Mouse (Mus musculus): ENCODE results near the gene Sugt1. TPM values are rescaled to one million over a fixed set of nuclear protein-coding genes. Genes with fewer than 3 reads are reported as not detected.

The Sugt1 gene
- polyA plus RNA-seq, 1 experiment from 2014 or later, result 106 TPM

GRCm38 (mm10) chr14:79619802-79620201, 32.3 kb downstream of the Sugt1 start:
- no peaks in the 10 kb centered on the region for H3K4me1 ChIP-seq (ENCODE audit: control insufficient read depth, insufficient read depth, low read length)
- H3K9ac ChIP-seq (ENCODE audit: low read depth, low read length), result no peak overlapping the region
- no peak overlapping the region for H3K4me2 ChIP-seq (ENCODE audit: low read length)
- no peak overlapping the region for H3K4me3 ChIP-seq (ENCODE audit: low read depth, low read length)
- no peaks in the 10 kb centered on the region for H3K9me3 ChIP-seq (replicated peaks; ENCODE audit: control insufficient read depth, low read length, poor library complexity, severe bottlenecking)
- H3K27ac ChIP-seq (ENCODE audit: low read length), result no peak overlapping the region
- H3K36me3 ChIP-seq (ENCODE audit: control insufficient read depth, insufficient read depth, low read length), result peaks cover 16% of the 10 kb centered on the region
- no peaks in the 10 kb centered on the region for H3K27me3 ChIP-seq (ENCODE audit: control insufficient read depth, insufficient read depth, low read depth, low read length)
- ATAC-seq, result no peak
- 85% methylated on average over 7 of the region's 7 CpGs for WGBS

DNA sequence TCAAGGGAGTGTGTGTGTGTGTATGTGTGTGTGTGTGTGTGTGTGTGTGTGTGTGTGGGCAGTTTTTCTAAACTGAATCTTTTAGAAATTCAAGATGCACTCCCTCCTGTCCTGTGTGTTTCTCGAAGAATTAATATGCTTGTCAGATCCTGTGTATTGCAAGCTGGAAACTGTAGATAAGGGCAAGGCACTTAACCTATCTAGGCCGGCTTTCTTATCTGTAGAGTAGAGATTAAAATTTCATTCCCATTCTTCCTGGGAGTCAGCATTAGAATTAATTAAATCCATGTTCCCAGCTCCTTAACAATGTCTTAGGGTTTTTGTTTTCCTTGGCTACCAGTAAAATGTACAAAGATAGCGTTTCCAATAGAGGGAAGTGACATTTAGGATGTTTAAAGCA, 33.7 kb downstream of the Sugt1 start:
- WGBS, result 63% methylated on average over 3 of the region's 3 CpGs

DNA sequence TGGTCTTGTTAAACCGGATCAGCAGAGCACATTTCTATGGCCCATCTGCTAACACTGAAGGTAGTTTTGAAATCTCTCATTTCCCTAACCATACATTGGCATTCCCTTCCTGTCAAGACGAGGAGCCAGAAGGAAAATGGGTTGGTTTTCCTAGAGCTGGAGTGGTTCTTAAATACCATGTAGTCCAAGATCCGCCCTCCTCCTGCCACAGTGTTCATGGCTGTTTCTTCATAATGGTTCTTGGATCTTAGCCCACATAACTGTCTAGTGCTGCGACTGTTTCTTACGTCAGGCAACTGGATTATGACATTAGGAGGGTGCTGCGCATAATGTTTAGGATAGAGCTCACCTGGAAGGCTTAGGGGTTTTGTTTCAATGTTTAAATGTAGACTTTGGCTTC, 44.8 kb downstream of the Sugt1 start:
- no peak for ATAC-seq
- Histone ChIP-seq H3K4me3 (ENCODE audit: low read depth, low read length) (no peak overlapping the region), H3K27ac (ENCODE audit: low read length) (no peak overlapping the region), H3K36me3 (ENCODE audit: control insufficient read depth, insufficient read depth, low read length) (peaks cover 7% of the 10 kb centered on the region), H3K27me3 (ENCODE audit: control insufficient read depth, insufficient read depth, low read depth, low read length) (no peaks in the 10 kb centered on the region), H3K9me3 (replicated peaks; ENCODE audit: control insufficient read depth, low read length, poor library complexity, severe bottlenecking) (no peaks in the 10 kb centered on the region), H3K4me1 (ENCODE audit: control insufficient read depth, insufficient read depth, low read length) (no peaks in the 10 kb centered on the region), H3K4me2 (ENCODE audit: low read length) (no peak overlapping the region), H3K9ac (ENCODE audit: low read depth, low read length) (no peak overlapping the region)
- WGBS, result 92% methylated on average over 6 of the region's 6 CpGs

More for the DNA sequence above, 33.7 kb downstream of the Sugt1 start:
- H3K4me1 ChIP-seq (ENCODE audit: control insufficient read depth, insufficient read depth, low read length), result no peaks in the 10 kb centered on the region
- H3K36me3 ChIP-seq (ENCODE audit: control insufficient read depth, insufficient read depth, low read length), result peaks cover 24% of the 10 kb centered on the region
- H3K9me3 ChIP-seq (replicated peaks; ENCODE audit: control insufficient read depth, low read length, poor library complexity, severe bottlenecking), result no peaks in the 10 kb centered on the region
- H3K4me3 ChIP-seq (ENCODE audit: low read depth, low read length), result no peak overlapping the region
- H3K4me2 ChIP-seq (ENCODE audit: low read length), result no peak overlapping the region
- no peaks in the 10 kb centered on the region for H3K27me3 ChIP-seq (ENCODE audit: control insufficient read depth, insufficient read depth, low read depth, low read length)
- ATAC-seq, result no peak
- no peak overlapping the region for H3K27ac ChIP-seq (ENCODE audit: low read length)
- H3K9ac ChIP-seq (ENCODE audit: low read depth, low read length), result no peak overlapping the region

DNA sequence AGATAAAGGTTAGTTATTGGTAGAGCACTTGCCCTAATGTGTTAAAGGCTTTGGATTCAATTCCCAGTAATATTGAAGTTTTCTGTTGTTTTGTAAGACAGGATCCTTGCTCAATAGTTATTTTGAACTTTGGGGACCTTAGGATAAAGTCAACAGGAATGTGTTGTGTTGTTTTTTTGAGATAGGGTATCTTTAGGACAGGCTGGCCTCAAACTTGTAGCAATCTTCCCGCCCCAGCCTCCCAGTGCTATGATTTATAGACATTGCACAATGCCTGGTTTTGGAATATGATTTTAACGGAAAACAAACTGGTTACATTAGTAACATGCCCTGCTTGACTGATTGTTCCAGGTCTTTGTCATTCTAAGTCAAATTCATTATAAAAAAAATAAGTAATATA, 45.7 kb downstream of the Sugt1 start:
- H3K4me1 ChIP-seq (ENCODE audit: control insufficient read depth, insufficient read depth, low read length), result no peaks in the 10 kb centered on the region
- H3K36me3 ChIP-seq (ENCODE audit: control insufficient read depth, insufficient read depth, low read length), result peaks cover 7% of the 10 kb centered on the region
- no peak overlapping the region for H3K4me2 ChIP-seq (ENCODE audit: low read length)
- ATAC-seq, result no peak
- H3K27ac ChIP-seq (ENCODE audit: low read length), result no peak overlapping the region
- no peak overlapping the region for H3K9ac ChIP-seq (ENCODE audit: low read depth, low read length)
- 99% methylated on average over 2 of the region's 2 CpGs for WGBS
- no peak overlapping the region for H3K4me3 ChIP-seq (ENCODE audit: low read depth, low read length)
- H3K9me3 ChIP-seq (replicated peaks; ENCODE audit: control insufficient read depth, low read length, poor library complexity, severe bottlenecking), result no peaks in the 10 kb centered on the region
- H3K27me3 ChIP-seq (ENCODE audit: control insufficient read depth, insufficient read depth, low read depth, low read length), result no peaks in the 10 kb centered on the region

DNA sequence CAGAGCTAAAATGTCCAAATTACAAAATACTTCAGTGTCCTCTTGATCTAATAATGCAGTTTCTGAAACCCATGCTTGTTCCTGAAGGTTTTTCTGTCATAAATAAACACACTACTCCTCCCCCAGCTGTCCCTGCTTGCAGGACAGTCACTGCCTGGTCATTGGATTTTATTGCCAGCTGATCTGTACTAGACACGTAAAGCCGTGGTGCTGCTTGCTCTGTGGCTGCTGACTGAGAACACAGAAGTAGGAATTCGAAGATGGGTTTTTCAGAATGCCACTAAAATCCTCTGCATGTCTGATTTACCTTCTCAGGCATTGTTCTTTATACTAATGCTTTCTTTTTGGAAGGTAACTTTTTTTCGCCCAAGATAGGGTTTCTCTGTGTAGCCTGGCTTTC, 49.3 kb downstream of the Sugt1 start:
- Histone ChIP-seq H3K4me1 (ENCODE audit: control insufficient read depth, insufficient read depth, low read length) (no peaks in the 10 kb centered on the region), H3K36me3 (ENCODE audit: control insufficient read depth, insufficient read depth, low read length) (no peaks in the 10 kb centered on the region), H3K27me3 (ENCODE audit: control insufficient read depth, insufficient read depth, low read depth, low read length) (no peaks in the 10 kb centered on the region), H3K9ac (ENCODE audit: low read depth, low read length) (no peak overlapping the region), H3K4me2 (ENCODE audit: low read length) (no peak overlapping the region), H3K27ac (ENCODE audit: low read length) (no peak overlapping the region), H3K9me3 (replicated peaks; ENCODE audit: control insufficient read depth, low read length, poor library complexity, severe bottlenecking) (no peaks in the 10 kb centered on the region), H3K4me3 (ENCODE audit: low read depth, low read length) (no peak overlapping the region)
- WGBS, result 76% methylated on average over 4 of the region's 4 CpGs
- no peak for ATAC-seq

DNA sequence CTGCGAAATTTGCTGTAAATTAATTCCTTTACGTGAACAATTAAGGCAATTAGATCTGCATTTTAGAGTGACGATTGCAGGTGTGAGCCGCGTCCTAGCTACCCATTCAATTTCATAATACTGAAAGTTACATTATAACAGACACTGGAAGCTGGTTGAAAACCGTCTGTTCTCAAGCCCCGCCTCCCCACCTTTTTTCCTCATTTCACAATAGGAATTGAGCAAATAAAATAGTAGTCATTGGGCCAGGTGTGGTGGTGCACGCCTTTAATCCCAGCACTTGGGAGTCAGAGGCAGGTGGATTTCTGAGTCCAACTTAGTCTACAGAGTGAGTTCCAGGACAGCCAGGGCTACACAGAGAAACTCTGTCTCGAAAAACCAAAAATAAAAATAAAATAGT, 54.6 kb downstream of the Sugt1 start:
- H3K27ac ChIP-seq (ENCODE audit: low read length), result no peak overlapping the region
- H3K36me3 ChIP-seq (ENCODE audit: control insufficient read depth, insufficient read depth, low read length), result no peaks in the 10 kb centered on the region
- H3K4me1 ChIP-seq (ENCODE audit: control insufficient read depth, insufficient read depth, low read length), result peaks cover 9% of the 10 kb centered on the region; the same call in 1 of the 2 replicates
- no peak overlapping the region for H3K4me3 ChIP-seq (ENCODE audit: low read depth, low read length)
- 83% methylated on average over 9 of the region's 9 CpGs for WGBS
- H3K4me2 ChIP-seq (ENCODE audit: low read length), result no peak overlapping the region
- no peaks in the 10 kb centered on the region for H3K27me3 ChIP-seq (ENCODE audit: control insufficient read depth, insufficient read depth, low read depth, low read length)
- H3K9me3 ChIP-seq (replicated peaks; ENCODE audit: control insufficient read depth, low read length, poor library complexity, severe bottlenecking), result no peaks in the 10 kb centered on the region
- no peak for ATAC-seq
- H3K9ac ChIP-seq (ENCODE audit: low read depth, low read length), result no peak overlapping the region

GRCm38 (mm10) chr14:79645378-79645777, 57.9 kb downstream of the Sugt1 start:
- Histone ChIP-seq H3K27me3 (ENCODE audit: control insufficient read depth, insufficient read depth, low read depth, low read length) (no peaks in the 10 kb centered on the region), H3K4me3 (ENCODE audit: low read depth, low read length) (no peak overlapping the region), H3K27ac (ENCODE audit: low read length) (no peak overlapping the region), H3K36me3 (ENCODE audit: control insufficient read depth, insufficient read depth, low read length) (no peaks in the 10 kb centered on the region), H3K4me2 (ENCODE audit: low read length) (peak overlapping the region; percentile 25), H3K4me1 (ENCODE audit: control insufficient read depth, insufficient read depth, low read length) (peaks cover 9% of the 10 kb centered on the region; the same call in 1 of the 2 replicates), H3K9me3 (replicated peaks; ENCODE audit: control insufficient read depth, low read length, poor library complexity, severe bottlenecking) (no peaks in the 10 kb centered on the region), H3K9ac (ENCODE audit: low read depth, low read length) (no peak overlapping the region)
- no peak for ATAC-seq
- 30% methylated on average over 11 of the region's 11 CpGs for WGBS

- Histone ChIP-seq H3K4me3 (ENCODE audit: low read depth, low read length) (no peak overlapping the region), H3K9ac (ENCODE audit: low read depth, low read length) (no peak overlapping the region), H3K27me3 (ENCODE audit: control insufficient read depth, insufficient read depth, low read depth, low read length) (no peaks in the 10 kb centered on the region), H3K27ac (ENCODE audit: low read length) (no peak overlapping the region), H3K4me1 (ENCODE audit: control insufficient read depth, insufficient read depth, low read length) (peaks cover 9% of the 10 kb centered on the region; the same call in 1 of the 2 replicates), H3K4me2 (ENCODE audit: low read length) (no peak overlapping the region), H3K9me3 (replicated peaks; ENCODE audit: control insufficient read depth, low read length, poor library complexity, severe bottlenecking) (no peaks in the 10 kb centered on the region), H3K36me3 (ENCODE audit: control insufficient read depth, insufficient read depth, low read length) (no peaks in the 10 kb centered on the region)
- 85% methylated on average over 3 of the region's 3 CpGs for WGBS
- ATAC-seq, result no peak
Observed at GRCm38 (mm10) chr14:79649680-79650079, 62.2 kb downstream of the Sugt1 start.

DNA sequence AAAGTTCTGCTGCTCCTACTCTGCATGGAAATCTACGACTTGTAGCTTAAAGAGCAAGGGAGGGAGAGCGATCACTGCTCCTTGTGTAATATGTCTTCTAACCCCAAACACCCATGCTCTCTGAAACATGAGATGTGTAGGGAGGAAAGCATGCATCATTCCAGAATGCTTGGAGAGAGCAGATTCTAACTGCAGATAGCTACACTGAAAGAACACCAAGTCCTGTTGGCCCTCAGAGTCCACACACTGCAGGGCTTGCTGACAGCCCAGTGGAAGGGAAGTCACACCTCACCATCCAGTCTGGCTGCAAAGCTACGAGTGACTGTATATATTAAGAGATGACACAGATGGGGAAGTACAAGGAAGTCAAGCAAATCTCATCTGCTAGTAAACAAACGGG, 65.2 kb downstream of the Sugt1 start:
- H3K36me3 ChIP-seq (ENCODE audit: control insufficient read depth, insufficient read depth, low read length), result no peaks in the 10 kb centered on the region
- no peaks in the 10 kb centered on the region for H3K9me3 ChIP-seq (replicated peaks; ENCODE audit: control insufficient read depth, low read length, poor library complexity, severe bottlenecking)
- H3K4me3 ChIP-seq (ENCODE audit: low read depth, low read length), result no peak overlapping the region
- no peak for ATAC-seq
- no peak overlapping the region for H3K9ac ChIP-seq (ENCODE audit: low read depth, low read length)
- 87% methylated on average over 4 of the region's 4 CpGs for WGBS
- no peak overlapping the region for H3K27ac ChIP-seq (ENCODE audit: low read length)
- no peaks in the 10 kb centered on the region for H3K27me3 ChIP-seq (ENCODE audit: control insufficient read depth, insufficient read depth, low read depth, low read length)
- H3K4me2 ChIP-seq (ENCODE audit: low read length), result no peak overlapping the region
- H3K4me1 ChIP-seq (ENCODE audit: control insufficient read depth, insufficient read depth, low read length), result no peaks in the 10 kb centered on the region

GRCm38 (mm10) chr14:79658286-79658685, 70.8 kb downstream of the Sugt1 start:
- Histone ChIP-seq H3K27me3 (ENCODE audit: control insufficient read depth, insufficient read depth, low read depth, low read length) (no peaks in the 10 kb centered on the region), H3K27ac (ENCODE audit: low read length) (no peak overlapping the region), H3K4me1 (ENCODE audit: control insufficient read depth, insufficient read depth, low read length) (peaks cover 13% of the 10 kb centered on the region), H3K9ac (ENCODE audit: low read depth, low read length) (no peak overlapping the region), H3K4me2 (ENCODE audit: low read length) (no peak overlapping the region), H3K4me3 (ENCODE audit: low read depth, low read length) (no peak overlapping the region), H3K9me3 (replicated peaks; ENCODE audit: control insufficient read depth, low read length, poor library complexity, severe bottlenecking) (no peaks in the 10 kb centered on the region), H3K36me3 (ENCODE audit: control insufficient read depth, insufficient read depth, low read length) (no peaks in the 10 kb centered on the region)
- 65% methylated on average over 5 of the region's 5 CpGs for WGBS
- ATAC-seq, result peak; percentile 65
